Mouse (Mus musculus) midbrain, embryonic 16.5 days (tissue): ENCODE measurements around the gene Polr3f. TPM values are rescaled to one million over a fixed set of nuclear protein-coding genes. Genes with fewer than 3 reads are reported as not detected.

Experiments used
- ATAC-seq: fragments of 200-750 bp; cut with Nextera tagmentation; 2 replicates; pipeline ENCODE4 v1.8.0; 2017; ENCODE audit warnings: moderate TSS enrichment
- H3K27ac ChIP-seq: fragments of 300-500 bp; sonication (generic); 2 replicates; pipeline ENCODE4 v1.5.1; 2014; ENCODE audit warnings: mild to moderate bottlenecking, low read length, mixed read lengths
- H3K27me3 ChIP-seq: fragments of 300-500 bp; sonication (generic); 2 replicates; pipeline ENCODE4 v1.6.1; 2014; ENCODE audit warnings: low read depth, low read length, mixed read lengths; ENCODE audit not compliant: control insufficient read depth, insufficient read depth
- H3K36me3 ChIP-seq: fragments of 300-500 bp; sonication (generic); 2 replicates; pipeline ENCODE4 v1.6.1; 2014; ENCODE audit warnings: mild to moderate bottlenecking, low read length, moderate library complexity, mixed read lengths; ENCODE audit not compliant: control insufficient read depth, insufficient read depth
- H3K4me1 ChIP-seq: fragments of 300-500 bp; sonication (generic); 2 replicates; pipeline ENCODE4 v1.6.1; 2014; ENCODE audit warnings: mild to moderate bottlenecking, low read length, mixed read lengths; ENCODE audit not compliant: control insufficient read depth, insufficient read depth
- H3K4me2 ChIP-seq: fragments of 300-500 bp; sonication (generic); 2 replicates; pipeline ENCODE4 v1.6.1; 2014; ENCODE audit warnings: mild to moderate bottlenecking, low read length, mixed read lengths
- H3K4me3 ChIP-seq: fragments of 300-500 bp; sonication (generic); 2 replicates; pipeline ENCODE4 v1.5.1; 2014; ENCODE audit warnings: low read depth, mild to moderate bottlenecking, low read length, moderate library complexity, mixed read lengths
- H3K9ac ChIP-seq: fragments of 300-500 bp; sonication (generic); 2 replicates; pipeline ENCODE4 v1.6.1; 2014; ENCODE audit warnings: low read depth, low read length, mixed read lengths
- H3K9me3 ChIP-seq: fragments of 300-500 bp; sonication (generic); replicated peaks from 2 replicates; pipeline ENCODE4 v1.6.1; 2014; ENCODE audit warnings: mild to moderate bottlenecking, low read length, mixed read lengths; ENCODE audit not compliant: control insufficient read depth, poor library complexity, severe bottlenecking
- WGBS: fragments of 180-500 bp; shearing (Covaris S2); extraction: QIAGEN DNeasy Blood & Tissue Kit; methylation state at CpG from one replicate; pipeline ENCODE4 v1.1.7; 2014; 5-methylcytosine and 5-hydroxymethylcytosine counted together
- polyA plus RNA-seq: library from polyadenylated mRNA; unstranded; fragments of >200 nt; fragmentation: Nextera tagmentation; extraction: Ambion mirVana; gene quantifications from 2 replicates; pipeline ENCODE4 v1.2.1, GENCODE M21; 2015

Polr3f gene
- polyA plus RNA-seq, 1 experiment from 2014 or later: 24.3 TPM

- WGBS: 49% methylated on average over 10 of the region's 10 CpGs
Measured at GRCm38 (mm10) chr2:144525856-144526255, 1.7 kb upstream of the Polr3f start.

GRCm38 (mm10) chr2:144527821-144528174 is 280 bp downstream of the Polr3f start:
- Histone ChIP-seq H3K4me3 (peak overlapping the region; percentile 57), H3K36me3 (peaks cover 4% of the 10 kb centered on the region), H3K9ac (peak overlapping the region; percentile 66), H3K27ac (peak overlapping the region; percentile 97), H3K4me1 (peaks cover 23% of the 10 kb centered on the region), H3K4me2 (peak overlapping the region; percentile 95), H3K9me3 (no peaks in the 10 kb centered on the region), H3K27me3 (no peaks in the 10 kb centered on the region)
- peak; percentile 75 for ATAC-seq
- WGBS: under 1% methylated on average over 25 of the region's 25 CpGs

More at GRCm38 (mm10) chr2:144525856-144526255, 1.7 kb upstream of the Polr3f start:
- peak overlapping the region; percentile 57 for H3K4me3 ChIP-seq
- H3K9ac ChIP-seq: peak overlapping the region; percentile 44; the same call in 1 of the 2 replicates
- H3K4me1 ChIP-seq: peaks cover 23% of the 10 kb centered on the region
- H3K27ac ChIP-seq: no peak overlapping the region
- H3K9me3 ChIP-seq: no peaks in the 10 kb centered on the region
- peak overlapping the region; percentile 95 for H3K4me2 ChIP-seq
- ATAC-seq: no peak
- H3K27me3 ChIP-seq: no peaks in the 10 kb centered on the region
- H3K36me3 ChIP-seq: peaks cover 6% of the 10 kb centered on the region

GRCm38 (mm10) chr2:144537123-144537522 is 9.6 kb downstream of the Polr3f start:
- Histone ChIP-seq H3K36me3 (peaks cover 66% of the 10 kb centered on the region), H3K9ac (no peak overlapping the region), H3K4me3 (no peak overlapping the region), H3K27me3 (no peaks in the 10 kb centered on the region), H3K4me2 (no peak overlapping the region), H3K4me1 (no peaks in the 10 kb centered on the region), H3K27ac (no peak overlapping the region), H3K9me3 (no peaks in the 10 kb centered on the region)
- ATAC-seq: no peak
- WGBS: 94% methylated on average over 7 of the region's 7 CpGs

- H3K9ac ChIP-seq: no peak overlapping the region
- H3K4me3 ChIP-seq: no peak overlapping the region
- H3K27me3 ChIP-seq: no peaks in the 10 kb centered on the region
- H3K4me1 ChIP-seq: no peaks in the 10 kb centered on the region
- no peak overlapping the region for H3K4me2 ChIP-seq
- peaks cover 48% of the 10 kb centered on the region for H3K36me3 ChIP-seq
- H3K27ac ChIP-seq: no peak overlapping the region
- 90% methylated on average over 4 of the region's 4 CpGs for WGBS
- no peaks in the 10 kb centered on the region for H3K9me3 ChIP-seq
- ATAC-seq: no peak
Measured at GRCm38 (mm10) chr2:144541246-144541645, 13.7 kb downstream of the Polr3f start.

GRCm38 (mm10) chr2:144543670-144544069 is 16.2 kb downstream of the Polr3f start:
- H3K4me1 ChIP-seq: no peaks in the 10 kb centered on the region
- H3K4me3 ChIP-seq: no peak overlapping the region
- no peaks in the 10 kb centered on the region for H3K27me3 ChIP-seq
- H3K4me2 ChIP-seq: no peak overlapping the region
- WGBS: 95% methylated on average over 6 of the region's 6 CpGs
- ATAC-seq: no peak
- H3K9me3 ChIP-seq: no peaks in the 10 kb centered on the region
- peaks cover 31% of the 10 kb centered on the region for H3K36me3 ChIP-seq
- no peak overlapping the region for H3K9ac ChIP-seq
- no peak overlapping the region for H3K27ac ChIP-seq

GRCm38 (mm10) chr2:144544630-144545029 is 17.1 kb downstream of the Polr3f start:
- Histone ChIP-seq H3K4me3 (no peak overlapping the region), H3K36me3 (peaks cover 22% of the 10 kb centered on the region), H3K9ac (no peak overlapping the region), H3K4me2 (no peak overlapping the region), H3K27me3 (no peaks in the 10 kb centered on the region), H3K27ac (no peak overlapping the region), H3K4me1 (peaks cover 6% of the 10 kb centered on the region), H3K9me3 (no peaks in the 10 kb centered on the region)
- ATAC-seq: no peak
- 89% methylated on average over 6 of the region's 6 CpGs for WGBS

GRCm38 (mm10) chr2:144545061-144545460 is 17.5 kb downstream of the Polr3f start:
- ATAC-seq: no peak
- H3K27ac ChIP-seq: no peak overlapping the region
- H3K36me3 ChIP-seq: peaks cover 18% of the 10 kb centered on the region
- no peak overlapping the region for H3K9ac ChIP-seq
- H3K4me3 ChIP-seq: no peak overlapping the region
- H3K4me2 ChIP-seq: no peak overlapping the region
- WGBS: 88% methylated on average over 2 of the region's 2 CpGs
- H3K4me1 ChIP-seq: peaks cover 10% of the 10 kb centered on the region
- H3K27me3 ChIP-seq: no peaks in the 10 kb centered on the region
- H3K9me3 ChIP-seq: no peaks in the 10 kb centered on the region

- Histone ChIP-seq H3K4me3 (no peak overlapping the region), H3K27me3 (no peaks in the 10 kb centered on the region), H3K27ac (no peak overlapping the region), H3K4me2 (no peak overlapping the region), H3K36me3 (peaks cover 18% of the 10 kb centered on the region), H3K9ac (no peak overlapping the region), H3K4me1 (peaks cover 11% of the 10 kb centered on the region), H3K9me3 (no peaks in the 10 kb centered on the region)
- WGBS: 71% methylated on average over 1 of the region's 1 CpGs
- no peak for ATAC-seq
Measured at GRCm38 (mm10) chr2:144545481-144545880, 18.0 kb downstream of the Polr3f start.

GRCm38 (mm10) chr2:144547559-144547958 is 20.0 kb downstream of the Polr3f start:
- no peak overlapping the region for H3K27ac ChIP-seq
- peaks cover 11% of the 10 kb centered on the region for H3K4me1 ChIP-seq
- peaks cover 16% of the 10 kb centered on the region for H3K36me3 ChIP-seq
- no peak overlapping the region for H3K4me2 ChIP-seq
- ATAC-seq: no peak
- 74% methylated on average over 4 of the region's 4 CpGs for WGBS
- no peak overlapping the region for H3K4me3 ChIP-seq
- no peak overlapping the region for H3K9ac ChIP-seq
- H3K27me3 ChIP-seq: no peaks in the 10 kb centered on the region
- no peaks in the 10 kb centered on the region for H3K9me3 ChIP-seq
